Mouse (Mus musculus) midbrain, postnatal 0 days (tissue): Measurements from ENCODE around the gene Theg. TPM values are rescaled to one million over a fixed set of nuclear protein-coding genes. Genes with fewer than 3 reads are reported as not detected.

ENCODE experiments used
- ATAC-seq: fragments of 200-750 bp; cut with Nextera tagmentation; 2 replicates; pipeline ENCODE4 v1.8.0; 2017; ENCODE audit warnings: moderate number of reproducible peaks, mild to moderate bottlenecking, moderate TSS enrichment, moderate library complexity; ENCODE audit not compliant: low FRiP score
- DNase-seq: peaks from one replicate; pipeline ENCODE4 v3.0.0-alpha.2; 2015; ENCODE audit warnings: low spot score
- H3K27ac ChIP-seq: fragments of 300-500 bp; sonication (generic); 2 replicates; pipeline ENCODE4 v1.5.1; 2014; ENCODE audit warnings: low read depth, mild to moderate bottlenecking, low read length, mixed read lengths
- H3K27me3 ChIP-seq: fragments of 300-500 bp; sonication (generic); 2 replicates; pipeline ENCODE4 v1.6.1; 2014; ENCODE audit warnings: low read length, control low read depth, mixed read lengths; ENCODE audit not compliant: insufficient read depth
- H3K36me3 ChIP-seq: fragments of 300-500 bp; sonication (generic); 2 replicates; pipeline ENCODE4 v1.6.1; 2014; ENCODE audit warnings: low read length, control low read depth, mixed read lengths; ENCODE audit not compliant: insufficient read depth
- H3K4me1 ChIP-seq: fragments of 300-500 bp; sonication (generic); 2 replicates; pipeline ENCODE4 v1.6.1; 2014; ENCODE audit warnings: mild to moderate bottlenecking, control low read depth, antibody characterized with exemption, low read length, mixed read lengths; ENCODE audit not compliant: insufficient read depth
- H3K4me2 ChIP-seq: fragments of 300-500 bp; sonication (generic); 2 replicates; pipeline ENCODE4 v1.6.1; 2014; ENCODE audit warnings: low read depth, mild to moderate bottlenecking, low read length, mixed read lengths; ENCODE audit not compliant: poor library complexity, severe bottlenecking
- H3K4me3 ChIP-seq: fragments of 300-500 bp; sonication (generic); 2 replicates; pipeline ENCODE4 v1.5.1; 2014; ENCODE audit warnings: low read depth, mild to moderate bottlenecking, low read length, moderate library complexity
- H3K9ac ChIP-seq: fragments of 300-500 bp; sonication (generic); replicated peaks from 2 replicates; pipeline ENCODE4 v1.6.1; 2014; ENCODE audit warnings: mild to moderate bottlenecking, low read length, moderate library complexity, mixed read lengths; ENCODE audit not compliant: poor library complexity, severe bottlenecking
- H3K9me3 ChIP-seq: fragments of 300-500 bp; sonication (generic); 2 replicates; pipeline ENCODE4 v1.6.1; 2016; ENCODE audit warnings: low read length, control low read depth
- CTCF ChIP-seq: IDR thresholded peaks from 2 replicates; pipeline ENCODE4 v1.5.1; 2016; ENCODE audit warnings: antibody characterized with exemption, mild to moderate bottlenecking
- WGBS: fragments of 180-500 bp; shearing (Covaris S2); extraction: QIAGEN DNeasy Blood & Tissue Kit; methylation state at CpG from one replicate; pipeline ENCODE4 v1.1.7; 2014; 5-methylcytosine and 5-hydroxymethylcytosine counted together
- polyA plus RNA-seq: library from polyadenylated mRNA; unstranded; fragments of >200 nt; fragmentation: Nextera tagmentation; extraction: Ambion mirVana; gene quantifications from 2 replicates; pipeline ENCODE4 v1.2.1, GENCODE M21; 2015
- total RNA-seq: library from RNA; depleted of rRNA; stranded (reverse); fragments of >200 nt; gene quantifications from 2 replicates; pipeline ENCODE4 v1.2.3, GENCODE M21; 2014

Theg gene
- total and polyA plus RNA-seq, 2 experiments from 2014 or later: not detected

- ATAC-seq (no peak), DNase-seq (no peak)
- Histone ChIP-seq H3K4me3 (no peak overlapping the region), H3K27me3 (no peaks in the 10 kb centered on the region), H3K4me2 (no peak overlapping the region), H3K9me3 (no peaks in the 10 kb centered on the region), H3K9ac (no peak overlapping the region), H3K4me1 (no peaks in the 10 kb centered on the region), H3K36me3 (no peaks in the 10 kb centered on the region), H3K27ac (no peak overlapping the region)
- no peak for TF ChIP-seq CTCF
- 75% methylated on average over 8 of the region's 8 CpGs for WGBS
Observed at GRCm38 (mm10) chr10:79586243-79586642, 888 bp downstream of the Theg start.

- H3K27ac ChIP-seq: no peak overlapping the region
- no peaks in the 10 kb centered on the region for H3K27me3 ChIP-seq
- H3K9me3 ChIP-seq: no peaks in the 10 kb centered on the region
- no peak overlapping the region for H3K4me3 ChIP-seq
- WGBS: 95% methylated on average over 5 of the region's 5 CpGs
- no peaks in the 10 kb centered on the region for H3K36me3 ChIP-seq
- ATAC-seq (no peak), DNase-seq (no peak)
- no peak overlapping the region for H3K9ac ChIP-seq
- no peak for TF ChIP-seq CTCF
- H3K4me2 ChIP-seq: no peak overlapping the region
- H3K4me1 ChIP-seq: no peaks in the 10 kb centered on the region
Observed at GRCm38 (mm10) chr10:79585723-79586122, 1.4 kb downstream of the Theg start.

GRCm38 (mm10) chr10:79585136-79585535 lies 2.0 kb downstream of the Theg start:
- no peak for ATAC-seq
- H3K27ac ChIP-seq: no peak overlapping the region
- 93% methylated on average over 6 of the region's 6 CpGs for WGBS

GRCm38 (mm10) chr10:79584426-79584825 lies 2.7 kb downstream of the Theg start:
- DNase-seq (no peak), ATAC-seq (no peak)
- Histone ChIP-seq H3K4me3 (no peak overlapping the region), H3K27me3 (no peaks in the 10 kb centered on the region), H3K4me1 (no peaks in the 10 kb centered on the region), H3K36me3 (no peaks in the 10 kb centered on the region), H3K27ac (no peak overlapping the region), H3K4me2 (no peak overlapping the region), H3K9me3 (no peaks in the 10 kb centered on the region), H3K9ac (no peak overlapping the region)
- TF ChIP-seq CTCF: no peak
- 84% methylated on average over 9 of the region's 9 CpGs for WGBS

More at GRCm38 (mm10) chr10:79585136-79585535, 2.0 kb downstream of the Theg start:
- Histone ChIP-seq H3K4me1 (no peaks in the 10 kb centered on the region), H3K27me3 (no peaks in the 10 kb centered on the region), H3K4me3 (no peak overlapping the region), H3K9ac (no peak overlapping the region), H3K4me2 (no peak overlapping the region), H3K36me3 (no peaks in the 10 kb centered on the region), H3K9me3 (no peaks in the 10 kb centered on the region)
- DNase-seq: no peak
- TF ChIP-seq CTCF: no peak

GRCm38 (mm10) chr10:79584021-79584420 lies 3.1 kb downstream of the Theg start:
- WGBS: 67% methylated on average over 7 of the region's 7 CpGs
- TF ChIP-seq CTCF: no peak

GRCm38 (mm10) chr10:79581501-79581900 lies 5.6 kb downstream of the Theg start:
- no peak for ATAC-seq
- H3K27ac ChIP-seq: no peak overlapping the region
- 94% methylated on average over 8 of the region's 8 CpGs for WGBS
- H3K4me1 ChIP-seq: no peaks in the 10 kb centered on the region
- H3K9me3 ChIP-seq: no peaks in the 10 kb centered on the region
- no peak overlapping the region for H3K4me2 ChIP-seq
- no peak for TF ChIP-seq CTCF
- no peak overlapping the region for H3K4me3 ChIP-seq
- H3K27me3 ChIP-seq: no peaks in the 10 kb centered on the region
- DNase-seq: no peak
- no peaks in the 10 kb centered on the region for H3K36me3 ChIP-seq
- no peak overlapping the region for H3K9ac ChIP-seq

More at GRCm38 (mm10) chr10:79584021-79584420, 3.1 kb downstream of the Theg start:
- Histone ChIP-seq H3K4me3 (no peak overlapping the region), H3K4me2 (no peak overlapping the region), H3K4me1 (no peaks in the 10 kb centered on the region), H3K9ac (no peak overlapping the region), H3K27me3 (no peaks in the 10 kb centered on the region), H3K9me3 (no peaks in the 10 kb centered on the region), H3K27ac (no peak overlapping the region), H3K36me3 (no peaks in the 10 kb centered on the region)
- ATAC-seq (no peak), DNase-seq (no peak)
